Mouse (Mus musculus): Measurements from ENCODE around the gene Spem2. TPM values are rescaled to one million over a fixed set of nuclear protein-coding genes. Genes with fewer than 3 reads are reported as not detected.
A peak's percentile ranks its signal among the peaks of the same experiment; 100 is the strongest.
"Not testable (repeated sequence)": the region's sequence is repeated elsewhere in the genome, so short reads cannot be mapped to it uniquely, and the experiment has no call there.

The Spem2 gene
- polyA plus RNA-seq (2015; fragmentation: Nextera tagmentation; extraction: Ambion mirVana): not detected in 2 replicates

DNA sequence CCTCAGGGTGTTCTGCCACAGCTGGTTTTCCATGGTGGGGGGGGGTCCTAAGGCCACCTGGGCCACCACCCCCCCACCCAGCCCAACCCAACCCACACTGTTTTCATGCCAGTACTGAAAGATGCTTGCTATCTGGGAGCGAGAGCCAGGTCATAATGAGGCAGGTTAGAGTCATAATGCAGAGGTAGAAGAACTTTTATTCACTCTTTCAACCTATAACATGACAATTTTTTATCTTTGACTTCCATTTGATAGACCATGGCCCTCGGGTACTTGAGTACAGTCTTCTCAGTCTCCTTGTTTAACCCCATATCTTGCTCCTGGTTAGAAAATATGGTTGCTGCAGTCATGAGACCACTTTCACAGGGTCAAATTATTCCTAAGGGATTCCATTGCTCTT, at the start of gene Spem2:
Gene Spem2, minus strand, starts transcription at position 101 of the 400 bp plus-strand sequence.
- no peak within 1 kb of the TSS for H3K4me2 ChIP-seq
- no peak within 1 kb of the TSS for H3K4me3 ChIP-seq (replicated peaks)
- no peak for ATAC-seq (ENCODE audit: insufficient read depth, low FRiP score, low read depth)
- H3K4me1 ChIP-seq: no peaks in the 10 kb centered on the region
- no peaks in the 10 kb centered on the region for H3K9me3 ChIP-seq
- no peaks in the 10 kb centered on the region for H3K36me3 ChIP-seq
- no peaks in the 10 kb centered on the region for H3K27me3 ChIP-seq (replicated peaks)
- H3K27ac ChIP-seq: no peak within 1 kb of the TSS
- no peak within 1 kb of the TSS for H3K9ac ChIP-seq
- WGBS: 85% methylated on average over 2 of the region's 2 CpGs

DNA sequence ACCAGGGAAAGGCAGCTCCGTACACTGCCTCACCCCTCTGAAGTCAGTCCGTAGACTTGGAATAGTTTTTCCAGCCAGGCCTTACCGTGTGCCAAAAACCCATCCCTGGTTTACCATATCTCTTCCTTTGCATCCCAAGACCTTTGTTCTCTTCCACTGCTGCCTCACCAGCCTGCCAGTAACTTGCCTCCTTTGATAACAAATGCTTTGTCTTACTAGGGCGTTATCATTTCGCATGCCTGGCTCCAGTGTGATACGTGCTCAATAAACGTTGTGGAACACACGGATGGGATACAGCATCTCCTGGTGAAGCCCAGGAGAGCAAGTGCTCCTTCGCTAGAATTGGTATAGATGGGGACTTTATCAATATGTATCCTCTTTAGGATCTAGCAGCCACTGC, 49.1 kb upstream of the Spem2 start:
- Histone ChIP-seq H3K4me3 (replicated peaks) (no peak overlapping the region), H3K36me3 (no peaks in the 10 kb centered on the region), H3K27me3 (replicated peaks) (no peaks in the 10 kb centered on the region), H3K9me3 (no peaks in the 10 kb centered on the region), H3K4me2 (no peak overlapping the region), H3K9ac (no peak overlapping the region), H3K4me1 (no peaks in the 10 kb centered on the region), H3K27ac (no peak overlapping the region)
- ATAC-seq (ENCODE audit: insufficient read depth, low FRiP score, low read depth): no peak
- 58% methylated on average over 9 of the region's 9 CpGs for WGBS

DNA sequence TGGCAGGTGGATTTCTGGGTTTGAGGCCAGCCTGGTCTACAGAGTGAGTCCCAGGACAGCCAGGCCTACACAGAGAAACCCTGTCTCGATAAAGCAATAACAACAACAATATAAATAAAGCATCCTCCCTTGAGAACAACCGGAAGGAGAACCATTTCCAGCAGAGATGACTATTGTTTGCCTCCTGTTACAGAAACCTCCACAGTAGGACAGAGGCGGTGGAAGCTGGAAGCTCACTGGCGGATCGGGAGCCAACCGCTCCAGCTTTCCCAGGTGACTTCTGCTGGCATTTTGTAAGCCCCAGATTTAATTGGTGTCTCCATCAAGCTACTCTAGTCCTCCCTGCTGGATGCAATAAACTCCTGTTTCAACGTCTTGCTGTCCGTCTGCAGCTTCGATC, 47.3 kb upstream of the Spem2 start:
- H3K9ac ChIP-seq: no peak overlapping the region
- no peak overlapping the region for H3K4me3 ChIP-seq (replicated peaks)
- H3K36me3 ChIP-seq: no peaks in the 10 kb centered on the region
- no peak overlapping the region for H3K27ac ChIP-seq
- H3K27me3 ChIP-seq (replicated peaks): no peaks in the 10 kb centered on the region
- no peak overlapping the region for H3K4me2 ChIP-seq
- 81% methylated on average over 9 of the region's 9 CpGs for WGBS
- ATAC-seq (ENCODE audit: insufficient read depth, low FRiP score, low read depth): no peak
- no peaks in the 10 kb centered on the region for H3K4me1 ChIP-seq
- no peaks in the 10 kb centered on the region for H3K9me3 ChIP-seq

DNA sequence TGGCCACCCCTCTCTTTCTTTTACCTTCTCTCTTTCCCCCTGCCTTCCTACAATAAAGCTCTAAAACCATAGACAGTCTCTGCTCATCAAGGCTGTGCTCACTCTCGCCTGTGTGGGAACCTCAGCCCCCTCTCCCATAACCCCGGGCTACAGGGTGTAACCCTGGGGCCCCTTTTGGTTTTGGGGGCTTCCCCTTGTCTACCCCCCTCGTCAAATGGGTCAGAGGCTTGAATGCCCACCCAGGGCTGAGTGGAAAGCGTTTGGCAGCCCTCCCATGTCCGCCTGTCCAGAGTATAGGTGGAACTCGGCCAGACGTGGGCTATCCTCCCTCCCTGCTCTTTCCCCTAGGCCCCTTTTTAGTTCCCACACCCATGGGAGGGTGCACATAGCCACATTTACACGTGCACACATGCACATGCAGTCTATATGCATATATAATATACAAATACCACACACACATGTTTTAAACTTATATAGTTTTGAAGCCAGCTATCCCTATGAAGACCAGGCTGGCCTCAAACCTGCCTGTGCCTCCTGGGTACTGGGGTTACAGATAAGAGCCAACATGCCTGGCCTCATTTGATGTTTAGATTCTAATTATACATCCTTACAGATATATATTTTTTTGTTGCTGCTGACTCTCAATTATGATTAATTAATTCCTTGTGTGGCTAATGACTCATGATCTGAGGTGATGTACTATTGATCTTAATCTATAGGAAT, 46.0 kb upstream of the Spem2 start:
- no peaks in the 10 kb centered on the region for H3K4me1 ChIP-seq
- no peak for ATAC-seq (ENCODE audit: insufficient read depth, low FRiP score, low read depth)
- WGBS: 45% methylated on average over 8 of the region's 8 CpGs
- H3K36me3 ChIP-seq: no peaks in the 10 kb centered on the region
- H3K4me3 ChIP-seq (replicated peaks): no peak overlapping the region
- H3K27me3 ChIP-seq (replicated peaks): 0 out of 2 replicates have a peak, but pooled peaks cover under 1% of the 10 kb centered on the region
- no peak overlapping the region for H3K27ac ChIP-seq
- H3K4me2 ChIP-seq: no peak overlapping the region
- H3K9ac ChIP-seq: no peak overlapping the region
- H3K9me3 ChIP-seq: no peaks in the 10 kb centered on the region

DNA sequence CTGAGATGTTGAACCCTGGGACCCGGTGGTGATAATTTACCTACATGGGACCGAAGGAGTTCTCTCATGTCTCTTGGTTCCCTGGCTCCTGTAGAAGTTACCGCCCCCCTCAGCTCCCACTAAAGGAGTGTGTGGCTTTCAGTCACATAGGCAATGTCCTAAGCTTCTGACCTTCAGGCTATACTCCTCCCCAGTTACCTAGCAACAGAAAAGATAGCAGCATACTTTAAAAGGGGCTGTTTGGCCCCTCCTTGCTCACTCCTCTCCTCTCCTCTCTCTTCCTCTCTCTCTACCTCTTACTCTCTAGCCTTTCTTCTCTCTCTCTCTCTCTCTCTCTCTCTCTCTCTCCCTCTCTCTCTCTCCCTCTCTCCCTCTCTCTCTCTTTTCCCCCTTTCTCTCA, 45.5 kb upstream of the Spem2 start:
- H3K4me2 ChIP-seq; H3K9me3 ChIP-seq; H3K27ac ChIP-seq; H3K4me1 ChIP-seq; H3K36me3 ChIP-seq; ATAC-seq (ENCODE audit: insufficient read depth, low FRiP score, low read depth); H3K27me3 ChIP-seq (replicated peaks); H3K4me3 ChIP-seq (replicated peaks); H3K9ac ChIP-seq: not testable (repeated sequence)
- WGBS: 73% methylated on average over 3 of the region's 3 CpGs

DNA sequence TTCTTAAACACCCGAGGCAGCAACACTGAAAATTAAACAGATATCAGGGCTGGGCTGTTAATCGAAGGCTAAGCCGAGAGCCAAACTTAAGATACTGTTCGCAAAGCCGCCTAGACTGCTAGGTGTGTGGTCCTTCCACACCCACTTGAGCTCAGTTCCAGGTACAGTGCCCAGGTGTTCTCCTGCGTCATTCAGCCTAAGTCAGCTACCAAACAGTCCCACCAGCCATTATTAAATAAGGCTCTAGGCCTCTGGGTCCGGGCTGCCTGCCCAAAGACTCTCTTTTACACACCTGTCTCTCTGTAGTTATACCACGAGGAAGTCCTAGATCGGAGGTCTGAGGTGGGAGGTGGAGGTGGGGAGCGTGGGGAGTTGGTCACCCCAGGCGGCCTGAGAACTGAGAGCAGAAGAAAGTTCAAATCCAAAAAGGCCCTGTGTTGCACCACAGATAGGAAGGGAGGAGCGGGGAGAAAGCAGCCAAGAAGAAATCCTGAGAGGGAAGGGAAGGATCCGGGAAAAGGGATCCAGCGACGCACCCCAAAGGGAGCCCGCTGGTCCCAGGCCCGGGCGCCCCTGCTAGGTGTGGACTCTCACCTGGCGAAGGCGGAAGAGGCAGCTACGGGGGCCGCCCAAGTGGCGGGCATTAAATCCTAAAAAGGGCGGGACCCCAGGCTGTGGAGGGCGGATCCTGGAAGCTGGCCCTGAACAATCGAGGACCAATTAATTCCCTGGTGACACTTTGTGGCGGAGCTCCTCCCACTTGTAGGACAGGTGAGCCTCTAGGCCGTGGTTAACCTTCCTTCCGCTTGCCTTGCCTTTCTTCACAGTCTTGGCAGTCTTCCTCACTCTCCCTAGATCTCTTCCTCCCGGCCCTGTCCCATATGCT, 40.1 kb upstream of the Spem2 start, which contains the start of gene Tnk1:
Gene Tnk1, minus strand, starts transcription at position 618 of the 886 bp plus-strand sequence.
- H3K27ac ChIP-seq: peak within 1 kb of the TSS; percentile 75
- H3K9ac ChIP-seq: 0 out of 2 replicates have a peak within 1 kb of the TSS, but pooled peaks have one; percentile 3
- peak within 1 kb of the TSS; percentile 33 for H3K4me2 ChIP-seq
- peaks cover 4% of the 10 kb centered on the region for H3K4me1 ChIP-seq
- H3K4me3 ChIP-seq (replicated peaks): peak within 1 kb of the TSS; percentile 33
- H3K36me3 ChIP-seq: no peaks in the 10 kb centered on the region
- ATAC-seq (ENCODE audit: insufficient read depth, low FRiP score, low read depth): peak; percentile 81
- H3K27me3 ChIP-seq (replicated peaks): peaks cover 4% of the 10 kb centered on the region; the same call in 1 of the 2 replicates
- WGBS: 19% methylated on average over 30 of the region's 30 CpGs
- no peaks in the 10 kb centered on the region for H3K9me3 ChIP-seq

DNA sequence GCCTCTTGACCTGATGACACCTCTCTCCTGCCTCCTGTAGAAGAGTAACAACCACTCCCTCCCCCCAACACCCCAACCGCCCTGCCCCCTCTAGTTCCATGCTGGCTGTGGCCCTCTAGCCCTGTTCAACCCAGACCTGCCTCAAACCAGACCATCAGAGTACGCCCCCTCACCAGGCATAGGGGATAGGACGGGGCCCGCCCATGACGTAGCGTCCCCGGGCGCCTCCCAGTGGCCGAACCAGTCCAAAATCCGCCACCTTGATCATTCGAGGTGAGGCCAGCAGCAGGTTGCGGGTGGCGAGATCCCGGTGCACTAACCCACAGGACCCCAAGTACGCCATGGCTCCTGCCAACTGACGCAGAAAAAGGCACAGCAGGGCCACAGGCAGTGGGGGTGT, 37.1 kb upstream of the Spem2 start:
- peaks cover 4% of the 10 kb centered on the region; the same call in 1 of the 2 replicates for H3K27me3 ChIP-seq (replicated peaks)
- H3K4me3 ChIP-seq (replicated peaks): no peak overlapping the region
- no peaks in the 10 kb centered on the region for H3K9me3 ChIP-seq
- H3K27ac ChIP-seq: no peak overlapping the region
- WGBS: 30% methylated on average over 16 of the region's 16 CpGs
- peaks cover 7% of the 10 kb centered on the region for H3K4me1 ChIP-seq
- H3K9ac ChIP-seq: no peak overlapping the region
- ATAC-seq (ENCODE audit: insufficient read depth, low FRiP score, low read depth): no peak
- peaks cover 21% of the 10 kb centered on the region for H3K36me3 ChIP-seq
- H3K4me2 ChIP-seq: peak overlapping the region; percentile 3; the same call in 1 of the 2 replicates

DNA sequence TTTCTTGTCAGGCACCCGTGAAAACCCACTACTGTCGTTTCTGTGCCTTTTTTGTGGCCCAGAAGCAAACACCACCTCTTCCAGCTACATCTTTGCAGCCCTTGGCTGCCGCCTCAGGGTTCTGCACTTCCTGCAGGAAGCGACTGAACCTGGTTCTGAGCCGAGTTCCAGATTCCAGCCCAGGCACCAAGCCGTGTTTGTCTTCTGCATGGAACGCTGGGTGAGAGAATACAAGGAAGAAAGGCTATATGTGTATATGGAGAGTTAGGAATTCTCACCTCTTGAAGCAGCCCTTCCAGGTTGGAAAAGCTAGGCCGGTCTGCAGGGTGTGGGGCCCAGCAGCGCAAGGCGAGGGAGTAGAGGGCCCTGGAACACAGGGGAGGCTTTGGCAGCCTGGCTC, 36.4 kb upstream of the Spem2 start:
- no peak for ATAC-seq (ENCODE audit: insufficient read depth, low FRiP score, low read depth)
- Histone ChIP-seq H3K4me2 (no peak overlapping the region), H3K36me3 (peaks cover 27% of the 10 kb centered on the region), H3K9me3 (no peaks in the 10 kb centered on the region), H3K27me3 (replicated peaks) (peaks cover 4% of the 10 kb centered on the region; the same call in 1 of the 2 replicates), H3K9ac (no peak overlapping the region), H3K27ac (no peak overlapping the region), H3K4me3 (replicated peaks) (no peak overlapping the region), H3K4me1 (peaks cover 7% of the 10 kb centered on the region)
- 83% methylated on average over 10 of the region's 10 CpGs for WGBS

DNA sequence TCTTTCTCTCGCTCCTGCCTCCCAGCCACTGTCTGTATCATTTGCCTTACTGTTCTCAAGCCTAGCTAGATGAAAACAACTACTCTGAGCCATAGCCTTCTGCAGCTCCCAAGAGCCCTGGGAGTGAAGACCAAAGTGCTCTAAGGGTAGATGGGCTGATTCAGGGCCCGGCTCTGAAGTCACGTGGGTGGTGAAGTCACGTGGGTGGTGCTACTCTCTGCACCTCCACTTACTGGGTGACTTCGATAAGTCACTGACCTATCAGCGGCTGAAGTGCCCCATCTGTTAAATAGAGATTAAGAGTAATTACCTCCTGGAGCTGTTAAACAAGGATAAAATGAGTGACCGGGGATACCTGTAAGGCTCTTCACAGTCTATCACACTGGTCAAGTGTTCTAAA, 35.7 kb upstream of the Spem2 start:
- Histone ChIP-seq H3K27me3 (replicated peaks) (peaks cover under 1% of the 10 kb centered on the region; the same call in 1 of the 2 replicates), H3K4me2 (0 out of 2 replicates have a peak overlapping the region, but pooled peaks have one; percentile 4), H3K9ac (no peak overlapping the region), H3K27ac (no peak overlapping the region), H3K4me3 (replicated peaks) (no peak overlapping the region), H3K4me1 (peaks cover 9% of the 10 kb centered on the region), H3K9me3 (no peaks in the 10 kb centered on the region), H3K36me3 (peaks cover 32% of the 10 kb centered on the region)
- ATAC-seq (ENCODE audit: insufficient read depth, low FRiP score, low read depth): peak; percentile 82
- 49% methylated on average over 7 of the region's 7 CpGs for WGBS

DNA sequence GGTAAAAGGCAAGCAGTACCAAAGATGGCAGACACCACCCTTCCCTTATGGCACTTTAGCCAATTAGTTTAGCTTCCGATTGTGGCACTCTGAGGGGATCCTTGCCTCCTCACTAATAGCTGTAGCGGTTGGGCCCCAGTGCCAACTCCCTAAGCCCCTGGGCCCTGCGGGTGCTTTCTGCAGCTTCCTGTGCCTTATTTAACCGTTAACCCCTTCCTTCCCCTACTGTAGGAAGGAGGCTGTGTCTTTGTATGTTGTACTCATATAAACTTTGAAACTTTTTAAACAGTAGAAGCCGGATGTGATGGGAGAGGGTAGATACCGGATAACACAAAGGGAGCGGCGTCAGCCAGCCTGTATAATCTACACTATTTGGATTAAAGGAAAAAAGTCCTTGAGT, 32.5 kb upstream of the Spem2 start:
- WGBS: 73% methylated on average over 8 of the region's 8 CpGs

DNA sequence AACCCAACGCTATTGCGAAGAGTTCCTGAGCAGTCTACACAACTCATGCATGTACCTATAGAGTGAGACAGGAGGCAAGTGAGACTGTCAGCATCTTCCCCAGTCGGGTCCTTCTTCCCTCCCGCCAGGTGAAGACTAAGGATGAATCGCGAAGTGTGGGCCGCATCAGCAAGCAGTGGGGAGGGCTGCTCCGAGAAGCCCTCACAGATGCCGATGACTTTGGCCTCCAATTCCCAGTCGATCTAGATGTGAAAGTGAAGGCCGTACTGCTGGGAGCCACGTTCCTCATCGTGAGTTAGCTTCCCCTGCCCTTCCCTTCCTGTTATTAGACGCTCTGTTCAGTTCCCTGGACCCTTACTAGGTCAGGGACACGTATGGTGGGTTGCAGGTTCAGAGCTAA, 31.6 kb upstream of the Spem2 start:
- Histone ChIP-seq H3K4me1 (peaks cover 23% of the 10 kb centered on the region), H3K36me3 (peaks cover 44% of the 10 kb centered on the region), H3K9me3 (no peaks in the 10 kb centered on the region), H3K4me3 (replicated peaks) (no peak overlapping the region), H3K27ac (no peak overlapping the region), H3K27me3 (replicated peaks) (no peaks in the 10 kb centered on the region), H3K4me2 (no peak overlapping the region), H3K9ac (no peak overlapping the region)
- no peak for ATAC-seq (ENCODE audit: insufficient read depth, low FRiP score, low read depth)
- WGBS: 90% methylated on average over 15 of the region's 15 CpGs

More for the DNA sequence above, 32.5 kb upstream of the Spem2 start:
- H3K4me1 ChIP-seq: peaks cover 22% of the 10 kb centered on the region
- peaks cover 44% of the 10 kb centered on the region for H3K36me3 ChIP-seq
- no peak overlapping the region for H3K4me3 ChIP-seq (replicated peaks)
- H3K27ac ChIP-seq: no peak overlapping the region
- no peaks in the 10 kb centered on the region for H3K9me3 ChIP-seq
- ATAC-seq (ENCODE audit: insufficient read depth, low FRiP score, low read depth): no peak
- no peak overlapping the region for H3K9ac ChIP-seq
- no peaks in the 10 kb centered on the region for H3K27me3 ChIP-seq (replicated peaks)
- H3K4me2 ChIP-seq: no peak overlapping the region

DNA sequence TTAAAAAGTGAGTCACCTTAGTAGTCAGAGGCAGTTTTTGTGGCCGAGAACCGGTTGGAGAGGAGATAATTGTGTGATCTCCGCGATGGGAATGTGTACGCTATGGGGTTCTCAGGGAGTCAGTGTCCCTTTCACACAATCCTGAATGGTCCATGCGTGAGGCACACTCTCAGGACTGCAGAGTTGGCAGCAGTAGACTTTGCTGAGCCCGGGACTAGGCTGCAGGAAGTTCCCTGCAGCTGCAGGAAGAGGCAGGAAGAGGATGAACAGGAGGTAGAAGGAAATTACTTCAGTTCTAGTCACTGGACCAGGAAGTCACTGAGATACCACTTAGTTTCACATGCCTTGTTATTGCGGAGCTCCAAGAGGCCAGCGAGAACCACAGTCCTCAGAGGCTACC, 30.9 kb upstream of the Spem2 start:
- 0 out of 2 replicates have a peak overlapping the region, but pooled peaks have one; percentile 3 for H3K27ac ChIP-seq
- no peak overlapping the region for H3K4me2 ChIP-seq
- H3K4me3 ChIP-seq (replicated peaks): no peak overlapping the region
- 81% methylated on average over 9 of the region's 9 CpGs for WGBS
- ATAC-seq (ENCODE audit: insufficient read depth, low FRiP score, low read depth): no peak
- peaks cover 23% of the 10 kb centered on the region for H3K4me1 ChIP-seq
- H3K9ac ChIP-seq: no peak overlapping the region
- H3K9me3 ChIP-seq: no peaks in the 10 kb centered on the region
- peaks cover 44% of the 10 kb centered on the region for H3K36me3 ChIP-seq
- H3K27me3 ChIP-seq (replicated peaks): no peaks in the 10 kb centered on the region
